Mouse (Mus musculus) ES-E14 (cell line): Measurements from ENCODE around the gene Fbxo11. TPM values are rescaled to one million over a fixed set of nuclear protein-coding genes. Genes with fewer than 3 reads are reported as not detected.

Experiments used
- DNase-seq: peaks from one replicate; pipeline ENCODE4 v3.0.0-alpha.2; 2013; ENCODE audit warnings: low read depth, low spot score
- H3K27ac ChIP-seq: 2 replicates; pipeline ENCODE4 v1.5.1; 2012; ENCODE audit warnings: low read depth, mild to moderate bottlenecking, low read length, moderate library complexity, mixed read lengths; ENCODE audit not compliant: poor library complexity, insufficient read depth, severe bottlenecking
- H3K36me3 ChIP-seq: 2 replicates; pipeline ENCODE4 v1.6.1; 2012; ENCODE audit warnings: mild to moderate bottlenecking, low read length, moderate library complexity, mixed read lengths; ENCODE audit not compliant: control insufficient read depth, poor library complexity, insufficient read depth, severe bottlenecking
- H3K4me1 ChIP-seq, 2 experiments: fragments of 150-350 bp in 1 of 2; sonication (generic) in 1 of 2; 2 replicates each; pipeline ENCODE4 v1.6.1; 2012; ENCODE audit warnings: low read length in 2 of 2, mild to moderate bottlenecking in 1 of 2, mixed read lengths in 1 of 2; ENCODE audit not compliant: control insufficient read depth in 2 of 2, insufficient read depth in 2 of 2, poor library complexity in 1 of 2
- H3K4me3 ChIP-seq, 2 experiments: fragments of 150-350 bp in 1 of 2; sonication (generic) in 1 of 2; 2 replicates each; pipeline ENCODE4 v1.5.1; 2012; ENCODE audit warnings: low read length in 2 of 2, low read depth in 1 of 2, mild to moderate bottlenecking in 1 of 2, mixed read lengths in 1 of 2; ENCODE audit not compliant: insufficient read depth in 1 of 2, poor library complexity in 1 of 2, severe bottlenecking in 1 of 2
- H3K9ac ChIP-seq: 2 replicates; pipeline ENCODE4 v1.6.1; 2012; ENCODE audit warnings: low read depth, mild to moderate bottlenecking, low read length, mixed read lengths; ENCODE audit not compliant: poor library complexity, insufficient read depth, severe bottlenecking
- H3K9me3 ChIP-seq: fragments of 150-350 bp; sonication (generic); 2 replicates; pipeline ENCODE4 v1.6.1; 2012; ENCODE audit warnings: low read depth, mild to moderate bottlenecking, low read length; ENCODE audit not compliant: control insufficient read depth, insufficient read depth
- CHD2 ChIP-seq: IDR thresholded peaks from 2 replicates; pipeline ENCODE4 v1.6.1; 2014; ENCODE audit warnings: mild to moderate bottlenecking, low read depth, low read length, inconsistent platforms
- HCFC1 ChIP-seq: IDR thresholded peaks from 2 replicates; pipeline ENCODE4 v1.6.1; 2012; ENCODE audit warnings: low read length, inconsistent platforms, borderline replicate concordance; ENCODE audit not compliant: insufficient read depth
- MAFK ChIP-seq: IDR thresholded peaks from 2 replicates; pipeline ENCODE4 v1.6.1; 2014; ENCODE audit warnings: mild to moderate bottlenecking, low read depth, low read length, inconsistent platforms; ENCODE audit not compliant: insufficient read depth
- ZC3H11A ChIP-seq: IDR thresholded peaks from 2 replicates; pipeline ENCODE4 v1.6.1; 2012; ENCODE audit warnings: low read depth, mild to moderate bottlenecking, inconsistent platforms, low read length, borderline replicate concordance
- ZNF384 ChIP-seq: IDR thresholded peaks from 2 replicates; pipeline ENCODE4 v1.6.1; 2012; ENCODE audit warnings: low read depth, low read length, inconsistent platforms
- in situ Hi-C, 2 experiments: fragments of 600-800 bp; cut with MboI; formaldehyde crosslinking; loops; one replicate each; pipeline ENCODE4 v1.15.1; 2025; ENCODE audit warnings: low sequenced_read_pairs in 2 of 2, inconsistent platforms in 1 of 2; ENCODE audit not compliant: unreplicated experiment in 2 of 2
- total RNA-seq: library from RNA; depleted of rRNA; stranded (reverse); fragments of 300-350 nt; gene quantifications from 2 replicates; pipeline ENCODE4 v1.2.3, GENCODE M21; 2012

Gene Fbxo11
- total RNA-seq, 1 experiment: 23.5 TPM

DNA sequence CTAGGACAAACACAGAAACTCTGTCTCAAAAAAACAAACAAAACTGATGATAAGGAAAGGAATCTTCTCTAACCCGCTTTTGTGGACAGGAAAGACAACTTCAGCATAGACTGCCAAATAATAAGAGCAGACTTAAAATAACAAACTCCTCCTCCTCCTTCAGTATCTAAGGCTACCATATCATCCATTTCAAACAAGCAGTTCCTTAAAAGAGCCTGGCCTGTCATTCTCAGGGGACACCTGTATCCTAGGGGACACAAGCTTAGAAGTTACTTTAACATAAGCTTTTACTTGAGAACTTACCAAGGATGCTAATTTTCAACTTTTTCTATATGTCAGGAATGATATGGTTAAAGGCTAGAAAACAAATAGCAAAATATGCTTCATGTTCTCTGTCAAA is 14.2 kb downstream of the Fbxo11 start:
- in situ Hi-C loops: no loop called here

DNA sequence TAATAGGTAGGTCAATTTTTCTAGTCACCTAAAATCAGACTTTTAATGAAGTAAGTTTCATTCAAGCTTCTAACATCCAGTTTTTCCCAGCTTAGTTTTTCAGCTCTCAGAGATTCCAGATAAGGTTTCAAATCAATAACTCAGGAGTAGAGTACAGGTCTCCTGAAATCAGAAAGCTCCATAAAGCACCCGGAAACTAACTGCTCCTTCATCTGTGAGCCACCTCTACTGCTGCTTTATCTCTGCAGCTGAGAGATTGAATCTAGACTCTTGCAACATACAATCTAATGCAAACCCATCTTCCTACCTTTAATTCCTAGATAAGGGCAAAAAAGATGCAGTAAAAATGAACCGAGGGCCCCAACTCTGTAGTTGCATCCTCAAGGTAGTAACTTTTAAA is 14.8 kb downstream of the Fbxo11 start:
- no peak overlapping the region for H3K27ac ChIP-seq
- no peak overlapping the region for H3K4me3 ChIP-seq
- no peak for TF ChIP-seq HCFC1
- no peak for TF ChIP-seq ZC3H11A
- TF ChIP-seq ZNF384: no peak
- H3K4me1 ChIP-seq: no peaks in the 10 kb centered on the region; a peak in 2 of 4 replicates
- H3K36me3 ChIP-seq: no peaks in the 10 kb centered on the region
- no peak for DNase-seq
- no peak overlapping the region for H3K9ac ChIP-seq
- in situ Hi-C loops: no loop called here
- no peaks in the 10 kb centered on the region for H3K9me3 ChIP-seq

More for the DNA sequence above, 14.2 kb downstream of the Fbxo11 start:
- no peaks in the 10 kb centered on the region; a peak in 2 of 4 replicates for H3K4me1 ChIP-seq
- H3K4me3 ChIP-seq: no peak overlapping the region
- H3K9ac ChIP-seq: no peak overlapping the region
- H3K9me3 ChIP-seq: no peaks in the 10 kb centered on the region
- DNase-seq: no peak
- H3K36me3 ChIP-seq: no peaks in the 10 kb centered on the region
- H3K27ac ChIP-seq: no peak overlapping the region
- TF ChIP-seq CHD2 (no peak), MAFK (no peak), ZNF384 (no peak)

DNA sequence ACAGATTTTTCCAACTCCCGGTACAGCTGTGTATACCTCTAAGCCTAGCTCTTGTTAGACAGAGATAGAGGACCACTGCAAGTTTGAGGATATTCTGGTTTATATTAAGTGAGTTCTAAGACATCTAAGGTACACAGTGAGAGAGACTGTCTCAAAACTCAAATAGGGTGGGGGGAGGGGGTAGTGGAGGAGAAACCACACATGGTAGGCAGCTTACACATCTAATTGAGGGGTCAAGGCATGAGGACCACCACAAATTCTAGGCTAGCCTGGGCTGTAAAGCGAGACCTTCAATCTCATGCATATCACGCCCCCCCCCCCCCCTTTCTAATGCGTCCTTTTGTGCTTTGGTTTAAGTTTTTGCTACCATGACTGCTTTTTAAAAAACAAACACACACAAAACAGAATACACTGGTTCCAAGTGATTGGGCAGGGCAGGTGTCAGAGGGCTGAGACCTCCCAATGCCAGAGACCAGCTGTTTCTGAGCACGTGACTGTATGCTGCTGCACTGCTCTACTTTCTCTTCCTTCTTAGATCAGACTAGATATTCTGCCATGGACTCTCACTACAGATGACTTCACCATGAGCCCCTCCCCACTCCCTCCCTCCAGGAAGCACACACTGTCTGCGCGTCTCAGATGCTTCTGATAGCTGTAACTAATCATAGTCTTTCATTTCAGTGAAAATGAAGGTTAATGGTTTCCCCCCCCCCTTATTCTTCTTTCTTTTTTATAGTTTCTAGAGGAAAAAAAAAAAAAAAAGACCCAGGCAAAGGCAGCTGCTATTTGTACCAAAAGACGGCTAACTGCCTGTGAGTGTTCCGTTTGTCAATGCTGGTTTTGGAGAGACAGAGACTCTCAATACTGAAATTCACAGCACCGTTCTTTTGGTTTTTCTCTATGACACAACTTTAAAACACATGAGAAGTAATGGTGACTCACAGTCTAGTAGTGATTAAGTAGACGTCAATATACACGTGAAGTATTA is 22.7 kb downstream of the Fbxo11 start:
- H3K9me3 ChIP-seq: no peaks in the 10 kb centered on the region
- peaks cover 0 to 4% of the 10 kb centered on the region in 2 experiments; a peak in 1 of 4 replicates for H3K4me1 ChIP-seq
- no peak for DNase-seq
- no peak overlapping the region for H3K9ac ChIP-seq
- in situ Hi-C loops: no loop called here
- peaks cover 3% of the 10 kb centered on the region; the same call in 1 of the 2 replicates for H3K36me3 ChIP-seq
- TF ChIP-seq CHD2 (no peak), ZNF384 (no peak), HCFC1 (no peak), ZC3H11A (no peak), MAFK (no peak)
- H3K4me3 ChIP-seq: no peak overlapping the region
- H3K27ac ChIP-seq: no peak overlapping the region

DNA sequence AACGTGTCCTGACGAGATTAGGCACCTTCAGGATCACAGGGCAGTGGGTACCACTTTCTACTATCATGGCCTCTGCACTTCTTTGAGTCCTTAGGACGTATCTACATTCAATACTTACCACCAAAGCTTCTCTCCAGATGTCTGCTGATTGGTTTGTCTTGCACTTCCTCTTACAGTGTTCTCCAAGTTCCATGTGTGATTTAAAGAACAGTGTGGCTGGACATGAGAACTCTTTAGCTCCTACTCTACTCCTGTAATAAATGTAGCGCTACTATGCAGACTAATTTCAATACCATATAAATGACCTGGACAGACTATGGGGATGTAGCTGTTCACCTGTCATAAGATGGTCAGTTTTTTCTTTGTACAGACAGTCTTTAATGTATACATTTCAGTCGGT is 24.3 kb downstream of the Fbxo11 start:
- H3K9ac ChIP-seq: no peak overlapping the region
- H3K4me3 ChIP-seq: no peak overlapping the region
- no peak overlapping the region for H3K27ac ChIP-seq
- in situ Hi-C loops: no loop called here
- H3K4me1 ChIP-seq: peaks cover 0 to 4% of the 10 kb centered on the region in 2 experiments; a peak in 1 of 4 replicates
- no peak for DNase-seq
- no peak for TF ChIP-seq ZC3H11A
- TF ChIP-seq CHD2: no peak
- no peak for TF ChIP-seq ZNF384
- TF ChIP-seq HCFC1: no peak
- no peak for TF ChIP-seq MAFK
- H3K9me3 ChIP-seq: no peaks in the 10 kb centered on the region
- peaks cover 3% of the 10 kb centered on the region; the same call in 1 of the 2 replicates for H3K36me3 ChIP-seq
